In genomic region chr19:14614816-14615215, GRCm38 (mm10) we compare ENCODE assay signal across 26 mouse cellular contexts.
"Had no signal": no experiment of that assay in that cellular context is flagged by ENCODE, and none has a peak within 500 bp of the region (broad histone marks: within the 10 kb centered on the region; RNA-seq: fewer than 3 reads in every experiment).

No protein-coding gene starts in this region.

- H3K36me3 ChIP-seq: heart, embryonic 10.5 days; heart, embryonic 12.5 days; hindbrain, embryonic 10.5 days; hindbrain, embryonic 12.5 days; intestine, embryonic 15.5 days; limb, embryonic 13.5 days; limb, embryonic 15.5 days; liver, embryonic 12.5 days had no signal

- DNase-seq: gastrocnemius, adult 2 months; gastrocnemius, postnatal 10 days; gastrocnemius, postnatal 25 days; heart, adult 18-20 months; heart, postnatal 10 days; heart, postnatal 4 days; kidney, adult 18-20 months; kidney, adult 8-10 months; kidney, postnatal 14 days; kidney, postnatal 36 days; layer of hippocampus, postnatal 36 days; left cerebral cortex, postnatal 4 days had no signal

- H3K4me2 ChIP-seq: heart, embryonic 12.5 days; hindbrain, embryonic 12.5 days; hindbrain, embryonic 14.5 days; intestine, embryonic 15.5 days; limb, embryonic 13.5 days; limb, embryonic 15.5 days; liver, embryonic 12.5 days had no signal

- H3K9ac ChIP-seq: heart, embryonic 12.5 days; hindbrain, embryonic 12.5 days; hindbrain, embryonic 14.5 days; intestine, embryonic 15.5 days; limb, embryonic 13.5 days; limb, embryonic 15.5 days; liver, embryonic 12.5 days; liver, embryonic 14.5 days had no signal

- H3K4me3 ChIP-seq: gastrocnemius, adult 2 months; heart, embryonic 10.5 days; heart, embryonic 12.5 days; hindbrain, embryonic 10.5 days; hindbrain, embryonic 12.5 days; intestine, embryonic 15.5 days; limb, embryonic 13.5 days; limb, embryonic 15.5 days; liver, embryonic 12.5 days had no signal

- H3K27ac ChIP-seq: gastrocnemius, adult 2 months; heart, embryonic 10.5 days; hindbrain, embryonic 10.5 days; hindbrain, embryonic 12.5 days; hindbrain, embryonic 14.5 days; intestine, embryonic 15.5 days; kidney, postnatal 0 days; limb, embryonic 13.5 days; limb, embryonic 15.5 days; liver, embryonic 12.5 days; liver, embryonic 14.5 days had no signal

- H3K4me1 ChIP-seq: heart, embryonic 10.5 days; heart, embryonic 12.5 days; limb, embryonic 13.5 days; limb, embryonic 15.5 days had no signal

- H3K27me3 ChIP-seq: heart, embryonic 12.5 days; hindbrain, embryonic 12.5 days; intestine, embryonic 15.5 days; limb, embryonic 13.5 days; limb, embryonic 15.5 days; liver, embryonic 12.5 days had no signal

- ATAC-seq: hindbrain, embryonic 16.5 days; inflammation-experienced regulatory T-cells, adult 6 months; intestine, embryonic 15.5 days; intestine, postnatal 0 days; liver, embryonic 12.5 days had no signal

- H3K9me3 ChIP-seq: heart, embryonic 10.5 days; heart, embryonic 12.5 days; hindbrain, embryonic 10.5 days; hindbrain, embryonic 12.5 days; intestine, embryonic 15.5 days; limb, embryonic 13.5 days; limb, embryonic 15.5 days; liver, embryonic 12.5 days had no signal
